Mouse (Mus musculus): Measurements from ENCODE around the gene Prkcd.

Prkcd gene

DNA sequence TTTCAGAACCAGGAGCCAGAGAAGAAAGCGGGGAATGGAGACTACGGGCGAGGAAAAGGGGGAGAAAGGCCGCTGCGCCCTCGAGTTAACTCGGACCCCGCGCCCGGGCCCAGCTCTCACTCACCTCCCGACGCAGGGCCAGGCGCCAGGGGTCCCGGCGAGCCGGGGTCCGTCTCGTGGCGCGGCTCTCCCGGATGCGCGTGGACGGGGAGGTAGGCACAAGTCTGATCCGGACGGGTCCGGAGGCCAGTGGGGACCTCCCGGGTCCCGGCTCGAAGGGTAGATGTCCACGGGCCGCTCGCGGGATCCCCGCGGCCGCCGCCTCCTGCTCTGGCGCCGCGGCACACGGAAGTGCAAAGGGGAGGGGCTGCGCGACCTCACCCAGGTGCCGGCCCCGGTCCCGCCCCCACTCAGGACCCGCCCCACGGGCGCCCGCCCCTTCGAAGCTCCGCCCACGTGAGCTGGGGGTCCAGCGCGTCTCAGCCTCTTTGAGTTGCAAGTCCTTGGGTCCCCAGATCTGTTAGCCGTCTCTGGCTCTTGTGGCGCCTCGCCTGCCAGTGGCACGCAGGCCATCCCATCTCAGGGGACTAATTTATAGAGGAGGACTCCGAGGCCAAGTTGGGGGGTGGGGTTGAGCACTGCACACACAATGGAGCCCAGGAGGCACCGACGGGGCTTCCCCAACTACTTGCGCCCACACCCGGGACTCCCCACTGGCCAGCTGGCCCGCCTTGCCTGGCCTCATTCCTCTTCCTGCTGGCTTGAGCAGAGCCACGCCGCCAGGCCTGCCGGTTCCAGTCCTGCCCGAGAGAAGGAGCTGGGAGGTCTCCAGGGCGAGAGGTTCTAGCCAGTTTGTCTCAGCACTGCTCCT is at the start of gene Prkcd:
Prkcd (minus strand) TSS at position 355 of the 871 bp plus-strand sequence.
- DNase-seq (ENCODE audit: low spot score in 2 of 2) = peak; percentile 77 to 86

DNA sequence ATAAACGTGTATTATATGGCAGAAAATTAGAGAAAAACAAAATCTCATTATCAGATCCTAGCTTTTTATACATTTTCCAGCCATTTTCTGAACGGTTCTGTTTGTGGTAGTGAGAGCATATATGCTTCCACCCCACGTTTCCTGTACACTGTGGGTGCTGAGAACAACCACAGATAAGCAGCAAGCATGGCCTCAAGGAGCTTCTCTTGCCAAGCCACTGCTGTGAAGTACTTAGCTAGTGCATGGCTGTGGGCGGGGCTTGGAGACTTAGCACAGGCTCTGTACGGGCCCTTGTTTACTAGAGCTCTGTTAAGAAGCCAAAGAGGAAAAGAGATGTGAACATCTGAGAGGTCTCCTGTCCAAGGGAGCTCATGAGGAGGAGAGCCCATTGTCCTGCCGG is 48.9 kb upstream of the Prkcd start:
- no peak for DNase-seq (ENCODE audit: low spot score in 2 of 2)

DNA sequence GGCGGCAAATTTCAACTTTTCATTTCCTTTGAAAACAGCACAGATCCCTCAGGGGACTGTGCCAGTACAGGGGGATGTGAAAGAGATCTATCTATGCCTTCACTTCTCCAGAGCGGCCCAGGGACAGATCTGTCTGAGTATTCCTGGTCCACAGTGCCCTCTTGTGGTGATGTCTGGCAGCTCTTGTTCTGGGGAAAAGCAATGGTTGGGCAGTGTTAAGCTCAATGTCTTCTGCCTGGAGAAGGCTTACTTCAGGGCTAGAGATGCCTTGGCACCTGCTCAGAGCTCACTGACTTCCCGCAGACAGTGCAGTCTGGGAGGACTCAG is 45.9 kb upstream of the Prkcd start:
- DNase-seq (ENCODE audit: low spot score in 2 of 2) = peak; percentile 82 to 83

GRCm38 (mm10) chr14:30671095-30671985 is 45.3 kb upstream of the Prkcd start:
- no peak for DNase-seq (ENCODE audit: low spot score in 2 of 2)

GRCm38 (mm10) chr14:30670161-30670560 is 44.2 kb upstream of the Prkcd start:
- no peak for DNase-seq (ENCODE audit: low spot score in 2 of 2)

- no peak for DNase-seq (ENCODE audit: low spot score in 2 of 2)
These were observed 40.6 kb upstream of the Prkcd start for GRCm38 (mm10) chr14:30666604-30667003.

- no peak for DNase-seq (ENCODE audit: low spot score in 2 of 2)
These were observed 40.1 kb upstream of the Prkcd start for GRCm38 (mm10) chr14:30666061-30666460.

- DNase-seq (ENCODE audit: low spot score in 2 of 2) = no peak
These were observed 29.5 kb upstream of the Prkcd start for GRCm38 (mm10) chr14:30655531-30655930.

DNA sequence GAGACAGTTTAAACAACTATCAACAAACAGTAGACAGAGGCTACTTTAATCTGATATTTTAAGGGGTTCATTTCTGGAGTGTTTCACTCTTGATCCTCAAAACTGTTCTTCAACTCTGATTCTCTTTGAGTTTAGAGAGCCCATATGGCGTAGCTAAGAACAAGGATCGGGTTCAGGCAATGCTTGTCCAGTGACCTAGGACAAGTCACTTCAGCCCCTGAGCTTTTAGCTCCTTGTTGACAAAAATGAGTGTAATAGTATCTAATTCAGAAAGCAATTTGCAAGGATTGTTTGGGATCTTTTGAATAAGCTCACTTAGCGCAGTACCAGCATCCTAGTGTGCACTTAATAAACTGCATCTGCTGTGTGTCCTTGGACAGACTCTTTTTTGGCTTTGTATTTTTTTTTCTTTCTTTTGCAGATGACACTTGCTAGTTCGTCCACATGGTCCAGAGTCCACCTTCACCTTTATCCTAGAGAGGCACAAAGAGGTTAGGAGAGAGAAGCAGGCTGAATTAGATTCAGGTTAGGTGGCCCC is 28.8 kb upstream of the Prkcd start:
- no peak for DNase-seq (ENCODE audit: low spot score in 2 of 2)

DNA sequence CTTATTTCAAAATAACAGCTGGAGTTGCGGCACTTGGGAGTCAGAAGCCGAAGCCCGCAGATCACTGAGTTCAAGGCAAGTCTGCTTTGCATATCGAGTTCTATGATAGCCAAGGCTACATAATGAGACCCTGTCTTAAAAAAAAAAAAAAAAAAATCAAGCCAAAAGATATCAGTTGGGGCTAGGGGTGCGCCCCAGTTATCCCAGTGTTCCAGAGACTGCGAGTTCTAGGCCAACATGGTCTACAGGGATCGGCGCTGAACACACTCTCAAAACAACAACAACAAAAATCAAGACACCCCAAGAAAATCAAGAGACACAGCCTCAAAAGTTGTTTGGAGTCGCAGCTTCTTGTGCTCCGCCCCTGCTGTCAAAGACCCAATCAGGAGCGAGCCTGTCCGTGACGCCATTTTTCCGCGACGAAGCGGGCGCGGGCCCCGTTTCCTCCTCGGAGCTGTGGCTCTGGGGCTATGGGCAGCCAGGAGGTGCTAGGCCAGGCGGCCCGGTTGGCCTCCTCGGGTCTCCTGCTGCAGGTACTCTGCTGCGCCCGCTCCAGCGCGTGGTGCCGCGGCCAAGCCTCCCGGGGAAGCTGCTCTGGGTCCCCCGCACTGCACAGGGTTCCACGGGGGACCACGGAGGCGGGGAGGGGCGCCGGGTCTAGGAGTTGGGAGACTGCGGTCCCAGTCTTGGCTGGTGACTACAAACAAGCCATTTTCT is 28.1 kb upstream of the Prkcd start, which contains the start of gene Rft1:
Rft1 (plus strand) TSS at position 418 of the 717 bp plus-strand sequence.
- peak; percentile 98 to 99 for DNase-seq (ENCODE audit: low spot score in 2 of 2)

DNA sequence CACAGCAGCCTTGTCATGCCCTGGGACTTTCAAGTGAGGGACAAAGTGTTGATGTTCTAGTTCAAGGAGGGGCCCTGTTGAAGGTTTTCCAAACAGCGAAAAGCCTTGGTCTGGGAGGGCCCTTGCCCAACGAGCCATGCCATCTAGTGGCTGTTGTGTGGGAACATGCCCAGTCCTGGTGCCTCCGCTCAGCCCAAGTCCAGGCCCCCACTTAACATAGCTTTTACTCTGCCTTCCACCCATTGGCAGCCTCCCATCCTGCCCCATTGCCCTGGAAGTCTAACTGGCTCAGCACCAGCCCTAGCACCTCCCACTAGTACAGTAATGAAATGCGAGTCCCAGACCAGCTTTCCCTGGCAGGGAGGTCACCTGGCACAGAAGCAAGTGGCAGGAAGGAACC is 25.0 kb upstream of the Prkcd start:
- peak; percentile 46 to 77 for DNase-seq (ENCODE audit: low spot score in 2 of 2)

DNA sequence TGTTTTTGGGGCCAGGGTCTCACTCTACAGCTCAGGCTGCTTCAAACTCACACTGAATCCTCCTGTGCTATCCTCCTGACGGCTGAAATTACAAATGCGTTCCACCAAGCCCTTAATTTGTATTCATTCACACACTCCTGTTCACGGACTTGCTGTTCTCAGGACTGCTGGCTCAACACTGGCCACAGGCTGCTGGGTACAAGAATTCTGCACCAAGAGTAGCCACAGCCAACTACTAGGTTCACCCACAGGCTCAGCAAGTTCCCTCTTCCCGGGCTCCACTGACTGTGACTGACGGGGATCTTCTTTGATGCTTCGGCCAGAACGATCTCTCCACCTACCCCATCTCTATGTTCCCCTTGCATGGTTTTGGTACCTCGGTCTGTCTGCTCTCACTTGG is 23.7 kb upstream of the Prkcd start:
- no peak for DNase-seq (ENCODE audit: low spot score in 2 of 2)

- no peak for DNase-seq (ENCODE audit: low spot score in 2 of 2)
These were observed 22.5 kb upstream of the Prkcd start for GRCm38 (mm10) chr14:30648478-30648877.

DNA sequence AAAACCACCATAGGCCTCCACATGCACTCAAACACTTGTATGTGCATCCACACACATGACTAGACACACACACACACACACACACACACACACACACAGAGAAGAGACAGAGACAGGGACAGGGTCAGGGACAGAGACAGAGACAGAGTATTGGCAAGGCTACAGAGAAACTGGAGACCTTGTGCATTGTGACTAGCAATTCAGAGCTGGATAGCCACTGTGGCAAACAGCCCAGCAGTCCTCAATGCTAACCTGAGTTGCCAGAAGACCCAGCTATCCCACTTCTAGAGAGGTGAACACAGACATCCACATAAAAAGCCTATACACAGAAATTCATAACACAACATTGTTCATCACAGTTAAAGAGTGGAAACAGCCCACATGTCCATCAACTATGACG is 20.5 kb upstream of the Prkcd start:
- no peak for DNase-seq (ENCODE audit: low spot score in 2 of 2)

DNA sequence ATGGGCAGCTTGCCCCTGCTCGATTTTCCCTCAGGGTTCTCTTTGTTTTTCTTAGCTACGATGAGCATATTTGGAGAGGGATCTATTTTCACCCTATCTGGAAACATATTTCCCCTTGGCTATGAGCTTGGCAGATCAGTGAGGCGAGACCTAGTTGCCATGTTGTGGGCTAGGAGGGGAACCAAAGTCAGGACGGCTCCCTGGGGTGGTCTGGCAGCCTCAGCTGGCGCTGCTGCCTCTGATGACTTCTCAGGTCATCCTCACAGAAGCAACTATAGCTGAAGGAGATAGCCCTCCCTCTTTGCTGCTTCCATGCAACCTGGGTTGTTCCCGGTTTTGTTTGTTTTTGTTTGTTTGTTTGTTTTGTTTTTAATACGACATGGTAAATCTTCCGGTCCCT is 19.1 kb upstream of the Prkcd start:
- DNase-seq (ENCODE audit: low spot score in 2 of 2) = no peak

GRCm38 (mm10) chr14:30644026-30644425 is 18.0 kb upstream of the Prkcd start:
- no peak for DNase-seq (ENCODE audit: low spot score in 2 of 2)

- DNase-seq (ENCODE audit: low spot score in 2 of 2) = no peak
These were observed 15.7 kb upstream of the Prkcd start for GRCm38 (mm10) chr14:30641748-30642147.

GRCm38 (mm10) chr14:30638686-30639085 is 12.7 kb upstream of the Prkcd start:
- DNase-seq (ENCODE audit: low spot score in 2 of 2) = no peak

- DNase-seq (ENCODE audit: low spot score in 2 of 2) = no peak
These were observed 12.0 kb upstream of the Prkcd start for GRCm38 (mm10) chr14:30638009-30638408.

- DNase-seq (ENCODE audit: low spot score in 2 of 2) = no peak
These were observed 11.1 kb upstream of the Prkcd start for GRCm38 (mm10) chr14:30637087-30637486.

GRCm38 (mm10) chr14:30636499-30636898 is 10.5 kb upstream of the Prkcd start:
- DNase-seq (ENCODE audit: low spot score in 2 of 2) = no peak

Measured in urinary bladder, postnatal 36 days (tissue).